Mouse (Mus musculus) forebrain, postnatal 0 days (tissue): Measurements from ENCODE around the gene Stmnd1. TPM values are rescaled to one million over a fixed set of nuclear protein-coding genes. Genes with fewer than 3 reads are reported as not detected.
A peak's percentile ranks its signal among the peaks of the same experiment; 100 is the strongest.

Experiments used
- ATAC-seq: fragments of 200-750 bp; cut with Nextera tagmentation; 2 replicates; pipeline ENCODE4 v1.8.0; 2017; ENCODE audit warnings: mild to moderate bottlenecking, moderate library complexity
- DNase-seq: peaks from one replicate; pipeline ENCODE4 v3.0.0-alpha.2; 2015
- H3K27ac ChIP-seq: fragments of 300-500 bp; sonication (generic); 2 replicates; pipeline ENCODE4 v1.5.1; 2014; ENCODE audit warnings: low read depth, mild to moderate bottlenecking, antibody characterized with exemption, low read length, moderate library complexity, mixed read lengths
- H3K27me3 ChIP-seq: fragments of 300-500 bp; sonication (generic); 2 replicates; pipeline ENCODE4 v1.6.1; 2014; ENCODE audit warnings: mild to moderate bottlenecking, low read length, mixed read lengths; ENCODE audit not compliant: insufficient read depth
- H3K36me3 ChIP-seq: fragments of 300-500 bp; sonication (generic); 2 replicates; pipeline ENCODE4 v1.6.1; 2014; ENCODE audit warnings: mild to moderate bottlenecking, moderate library complexity; ENCODE audit not compliant: insufficient read depth
- H3K4me1 ChIP-seq: fragments of 300-500 bp; sonication (generic); 2 replicates; pipeline ENCODE4 v1.6.1; 2014; ENCODE audit warnings: antibody characterized with exemption; ENCODE audit not compliant: insufficient read depth
- H3K4me2 ChIP-seq: fragments of 300-500 bp; sonication (generic); 2 replicates; pipeline ENCODE4 v1.6.1; 2014; ENCODE audit warnings: low read depth, mild to moderate bottlenecking, moderate library complexity
- H3K4me3 ChIP-seq: fragments of 300-500 bp; sonication (generic); 2 replicates; pipeline ENCODE4 v1.5.1; 2014; ENCODE audit warnings: low read depth, low read length, mixed read lengths
- H3K9ac ChIP-seq: fragments of 300-500 bp; sonication (generic); 2 replicates; pipeline ENCODE4 v1.6.1; 2014; ENCODE audit warnings: mild to moderate bottlenecking
- H3K9me3 ChIP-seq: fragments of 300-500 bp; sonication (generic); 2 replicates; pipeline ENCODE4 v1.6.1; 2016; ENCODE audit warnings: low read length
- CTCF ChIP-seq: sonication (generic); IDR thresholded peaks from 2 replicates; pipeline ENCODE4 v1.5.1; 2016; ENCODE audit warnings: antibody characterized with exemption, control low read depth, low read depth
- WGBS: fragments of 180-500 bp; shearing (Covaris S2); extraction: QIAGEN DNeasy Blood & Tissue Kit; methylation state at CpG from one replicate; pipeline ENCODE4 v1.1.7; 2014; 5-methylcytosine and 5-hydroxymethylcytosine counted together
- polyA plus RNA-seq: library from polyadenylated mRNA; unstranded; fragments of >200 nt; fragmentation: Nextera tagmentation; extraction: Ambion mirVana; gene quantifications from 2 replicates; pipeline ENCODE4 v1.2.1, GENCODE M21; 2015
- total RNA-seq: library from RNA; depleted of rRNA; stranded (reverse); fragments of >200 nt; gene quantifications from 2 replicates; pipeline ENCODE4 v1.2.3, GENCODE M21; 2014

Gene Stmnd1
- total and polyA plus RNA-seq, 2 experiments from 2014 or later: not detected

DNA sequence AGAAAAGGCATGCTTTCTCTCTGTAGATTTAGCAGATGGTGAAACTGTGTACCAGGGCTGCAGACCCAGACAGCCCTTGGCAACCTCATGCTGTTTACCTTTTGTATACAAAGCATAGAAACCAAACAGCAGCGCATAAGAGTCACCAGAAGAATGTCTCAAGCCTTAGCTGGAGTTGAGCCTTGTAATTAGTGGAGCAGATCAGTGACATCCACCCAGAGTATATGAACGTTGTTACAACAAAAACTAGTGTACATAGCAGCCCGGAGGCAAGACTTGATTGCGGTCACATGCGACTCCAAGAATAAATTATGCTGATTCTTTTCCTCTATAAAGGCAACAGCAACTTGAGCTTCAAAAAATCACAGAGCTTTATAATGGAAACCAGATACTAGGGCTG, 14.9 kb downstream of the Stmnd1 start:
- H3K27me3 ChIP-seq: no peaks in the 10 kb centered on the region
- no peak overlapping the region for H3K4me3 ChIP-seq
- no peaks in the 10 kb centered on the region for H3K4me1 ChIP-seq
- H3K27ac ChIP-seq: no peak overlapping the region
- no peak for TF ChIP-seq CTCF
- ATAC-seq (no peak), DNase-seq (no peak)
- H3K9ac ChIP-seq: no peak overlapping the region
- 73% methylated on average over 5 of the region's 5 CpGs for WGBS
- no peaks in the 10 kb centered on the region for H3K9me3 ChIP-seq
- H3K4me2 ChIP-seq: no peak overlapping the region
- no peaks in the 10 kb centered on the region for H3K36me3 ChIP-seq

DNA sequence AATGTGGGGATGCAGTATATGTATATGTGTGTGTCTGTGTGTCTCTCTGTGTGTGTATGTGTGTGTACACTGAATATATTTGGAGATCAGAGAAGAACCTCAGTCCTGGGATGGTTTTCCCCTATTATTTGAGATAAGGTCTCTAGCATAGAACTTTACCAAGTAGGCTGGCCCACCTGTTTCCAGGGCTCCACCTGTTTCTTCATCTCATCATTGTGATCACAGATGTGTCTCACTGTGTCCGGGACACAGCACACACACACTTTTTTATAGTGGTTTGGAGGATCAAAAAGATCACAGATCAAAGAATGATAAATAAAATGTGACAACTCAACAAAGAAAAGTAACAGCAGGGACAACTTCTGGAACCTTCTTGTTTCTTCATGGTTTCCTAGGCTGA, 17.0 kb downstream of the Stmnd1 start:
- no peak for TF ChIP-seq CTCF
- 83% methylated on average over 1 of the region's 1 CpGs for WGBS
- no peaks in the 10 kb centered on the region for H3K4me1 ChIP-seq
- H3K4me2 ChIP-seq: no peak overlapping the region
- no peaks in the 10 kb centered on the region for H3K9me3 ChIP-seq
- H3K27me3 ChIP-seq: no peaks in the 10 kb centered on the region
- DNase-seq: no peak
- no peak overlapping the region for H3K9ac ChIP-seq
- H3K36me3 ChIP-seq: no peaks in the 10 kb centered on the region
- H3K4me3 ChIP-seq: no peak overlapping the region
- no peak for ATAC-seq
- H3K27ac ChIP-seq: no peak overlapping the region

DNA sequence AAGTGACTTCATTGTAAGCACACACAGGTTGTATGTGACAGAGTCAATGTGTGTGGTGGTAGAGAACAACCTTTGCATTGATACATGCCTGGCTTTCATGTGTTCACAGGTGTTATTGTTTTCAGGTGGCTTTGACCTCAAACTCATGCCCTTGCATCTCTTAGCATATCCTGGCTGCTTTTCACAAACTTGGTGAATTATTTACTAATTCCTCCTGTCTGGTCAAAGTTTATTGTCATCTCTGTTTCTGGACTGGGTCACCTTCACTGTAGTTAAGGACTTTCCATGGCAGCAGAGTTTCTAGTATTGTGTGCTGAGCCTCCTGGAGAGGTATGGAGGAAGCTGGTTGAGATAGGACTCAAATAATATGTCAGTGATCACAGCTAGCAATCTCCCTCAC, 20.8 kb downstream of the Stmnd1 start:
- TF ChIP-seq CTCF: no peak
- Histone ChIP-seq H3K9me3 (no peaks in the 10 kb centered on the region), H3K4me1 (no peaks in the 10 kb centered on the region), H3K9ac (no peak overlapping the region), H3K27me3 (no peaks in the 10 kb centered on the region), H3K27ac (no peak overlapping the region), H3K4me3 (no peak overlapping the region), H3K4me2 (no peak overlapping the region), H3K36me3 (no peaks in the 10 kb centered on the region)
- ATAC-seq (no peak), DNase-seq (no peak)

DNA sequence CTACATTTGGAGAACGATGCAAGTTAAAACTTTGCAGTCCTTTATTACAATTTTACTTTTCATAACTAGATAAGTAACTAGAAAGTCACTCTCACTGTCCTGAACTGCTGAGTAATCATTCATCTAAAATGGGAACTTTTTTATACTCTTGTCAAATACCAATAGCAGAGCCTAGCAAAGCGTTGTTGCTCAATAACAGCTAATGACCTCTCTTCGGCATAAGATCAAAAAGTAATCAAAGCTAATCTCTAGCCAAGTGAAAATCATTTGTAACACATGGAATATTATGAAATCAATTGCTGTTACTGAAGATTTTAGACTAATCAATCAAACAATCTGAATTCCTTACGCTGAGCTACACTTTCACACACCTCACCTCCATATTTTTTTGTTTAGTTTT, 24.2 kb downstream of the Stmnd1 start:
- H3K4me1 ChIP-seq: no peaks in the 10 kb centered on the region
- H3K27ac ChIP-seq: no peak overlapping the region
- no peak overlapping the region for H3K4me2 ChIP-seq
- H3K36me3 ChIP-seq: no peaks in the 10 kb centered on the region
- H3K4me3 ChIP-seq: no peak overlapping the region
- DNase-seq (no peak), ATAC-seq (no peak)
- no peak for TF ChIP-seq CTCF
- no peak overlapping the region for H3K9ac ChIP-seq
- H3K9me3 ChIP-seq: no peaks in the 10 kb centered on the region
- WGBS: 94% methylated on average over 4 of the region's 4 CpGs
- H3K27me3 ChIP-seq: no peaks in the 10 kb centered on the region

DNA sequence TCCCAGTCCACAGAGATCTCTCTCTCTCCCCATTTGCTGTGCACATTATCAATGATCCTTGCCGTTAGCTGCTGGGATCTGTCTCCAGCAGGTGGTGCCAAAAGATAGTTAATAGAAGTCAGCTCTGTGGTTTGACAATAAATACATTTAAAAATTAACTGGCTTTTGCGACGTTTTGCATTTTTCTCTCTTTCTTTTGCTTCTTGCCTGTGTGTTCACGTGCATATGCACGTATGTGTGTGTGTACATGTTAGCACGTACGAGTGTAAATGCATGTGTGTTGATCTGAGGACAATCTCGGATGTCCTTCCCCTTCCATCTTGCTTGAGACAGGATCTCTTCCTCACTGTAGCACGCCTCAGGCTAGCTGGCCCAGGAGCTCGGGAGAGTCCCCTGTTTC, 37.3 kb downstream of the Stmnd1 start:
- H3K4me1 ChIP-seq: no peaks in the 10 kb centered on the region
- no peak overlapping the region for H3K4me2 ChIP-seq
- 41% methylated on average over 10 of the region's 10 CpGs for WGBS
- peak; percentile 91 for TF ChIP-seq CTCF
- H3K27ac ChIP-seq: no peak overlapping the region
- no peaks in the 10 kb centered on the region for H3K36me3 ChIP-seq
- H3K4me3 ChIP-seq: no peak overlapping the region
- H3K9ac ChIP-seq: no peak overlapping the region
- no peaks in the 10 kb centered on the region for H3K9me3 ChIP-seq
- DNase-seq (peak; percentile 89), ATAC-seq (peak; percentile 60; the same call in 1 of the 2 replicates)
- H3K27me3 ChIP-seq: no peaks in the 10 kb centered on the region

DNA sequence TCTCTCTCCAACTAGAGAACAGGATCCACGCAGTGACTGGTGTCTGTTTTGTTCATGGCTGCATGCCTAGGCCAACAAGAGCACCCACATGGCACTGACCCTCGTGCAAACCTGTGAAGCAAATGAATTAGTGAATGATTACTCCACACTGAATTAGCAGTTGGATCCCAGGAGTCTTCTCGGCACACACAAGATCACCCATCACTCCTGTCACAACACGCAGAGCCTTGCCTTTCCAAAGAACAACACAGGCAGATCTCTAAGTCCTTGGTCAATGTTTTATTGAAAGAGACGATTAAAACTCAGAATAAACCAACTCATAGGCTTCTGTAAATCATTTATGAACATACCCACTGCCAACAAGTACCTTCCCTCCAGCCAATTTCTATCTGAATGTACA, 39.7 kb downstream of the Stmnd1 start:
- no peak overlapping the region for H3K27ac ChIP-seq
- 79% methylated on average over 5 of the region's 5 CpGs for WGBS

DNA sequence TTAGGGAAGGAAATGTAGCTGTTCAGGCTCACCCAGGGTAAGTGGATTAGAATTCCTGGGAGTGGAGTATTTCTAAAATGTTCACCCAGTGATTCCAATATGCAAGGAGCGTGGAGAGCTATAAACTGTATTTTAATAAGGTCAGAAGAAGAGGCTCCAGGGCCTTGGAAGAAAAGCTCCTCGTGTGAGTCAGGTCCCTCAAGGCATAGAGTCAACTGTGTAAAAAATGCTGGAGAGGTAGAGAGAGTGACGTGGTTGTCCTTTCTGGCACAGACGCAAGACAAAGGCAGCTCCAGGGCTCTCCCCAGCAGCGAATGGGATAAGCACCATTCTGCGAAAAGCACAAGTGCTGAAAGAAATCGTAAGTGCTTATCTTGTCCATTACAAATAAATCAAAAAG, 41.6 kb downstream of the Stmnd1 start:
- DNase-seq: no peak
- ATAC-seq: no peak
- no peaks in the 10 kb centered on the region for H3K27me3 ChIP-seq
- H3K9me3 ChIP-seq: no peaks in the 10 kb centered on the region
- no peaks in the 10 kb centered on the region for H3K36me3 ChIP-seq
- H3K27ac ChIP-seq: no peak overlapping the region
- H3K4me3 ChIP-seq: no peak overlapping the region
- WGBS: 84% methylated on average over 7 of the region's 7 CpGs
- H3K9ac ChIP-seq: no peak overlapping the region
- no peak overlapping the region for H3K4me2 ChIP-seq
- H3K4me1 ChIP-seq: no peaks in the 10 kb centered on the region
- TF ChIP-seq CTCF: no peak

More for the DNA sequence above, 39.7 kb downstream of the Stmnd1 start:
- ATAC-seq: no peak
- Histone ChIP-seq H3K9me3 (no peaks in the 10 kb centered on the region), H3K4me3 (no peak overlapping the region), H3K36me3 (no peaks in the 10 kb centered on the region), H3K4me2 (no peak overlapping the region), H3K27me3 (no peaks in the 10 kb centered on the region), H3K9ac (no peak overlapping the region), H3K4me1 (no peaks in the 10 kb centered on the region)
- TF ChIP-seq CTCF: no peak
- no peak for DNase-seq
